Mouse (Mus musculus): ENCODE measurements around the gene Ttf1. TPM values are rescaled to one million over a fixed set of nuclear protein-coding genes. Genes with fewer than 3 reads are reported as not detected.
"Not testable (repeated sequence)": the region's sequence is repeated elsewhere in the genome, so short reads cannot be mapped to it uniquely, and the experiment has no call there.

Ttf1 gene
- polyA plus RNA-seq, 1 experiment from 2014 or later = 8.0 TPM

DNA sequence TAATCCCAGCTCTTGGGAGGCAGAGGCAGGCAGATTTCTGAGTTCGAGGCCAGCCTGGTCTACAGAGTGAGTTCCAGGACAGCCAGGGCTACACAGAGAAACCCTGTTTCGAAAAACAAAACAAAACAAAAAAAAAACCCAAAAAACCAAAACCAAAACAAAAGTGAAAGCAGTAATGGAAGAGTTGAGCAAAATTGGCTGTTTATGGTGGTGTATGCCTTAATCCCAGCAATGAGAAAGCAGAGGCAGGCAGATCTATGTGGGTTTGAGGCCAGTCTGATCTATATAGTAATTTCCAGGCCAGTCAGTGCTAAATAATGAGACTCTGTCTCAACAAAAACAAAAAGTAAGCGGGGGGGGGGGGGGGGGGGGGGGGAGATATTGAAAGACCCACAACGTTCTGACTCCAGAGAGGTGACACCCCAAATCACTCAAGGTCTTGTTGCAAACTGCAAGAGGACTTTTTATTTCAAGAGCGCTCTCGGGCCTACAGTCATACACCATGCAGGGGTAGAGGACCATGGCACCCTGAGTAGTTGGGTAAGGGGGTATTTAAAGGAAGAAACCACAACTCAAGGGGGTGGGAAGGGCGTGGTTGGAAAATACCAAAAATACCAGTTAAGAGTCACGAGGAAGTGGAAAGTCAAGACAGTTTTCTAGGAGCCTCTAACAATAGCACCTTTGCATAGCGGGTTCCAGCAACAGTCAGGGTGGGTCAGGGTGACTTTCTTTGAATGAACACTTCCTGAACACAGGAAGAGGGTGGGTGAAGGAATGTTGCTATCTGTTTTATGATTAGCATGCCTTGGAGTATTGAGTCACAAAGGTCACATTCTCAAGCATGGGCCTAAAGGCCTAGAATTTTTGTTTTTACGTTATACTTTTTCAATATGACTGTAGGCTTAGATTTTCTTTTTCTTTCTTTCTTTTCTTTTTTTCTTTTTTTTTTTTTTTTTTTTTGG is 42.6 kb downstream of the Ttf1 start:
- H3K4me2 ChIP-seq; ATAC-seq (replicated peaks); H3K27me3 ChIP-seq (replicated peaks); H3K4me1 ChIP-seq; H3K9me3 ChIP-seq; H3K4me3 ChIP-seq; H3K36me3 ChIP-seq (replicated peaks); H3K9ac ChIP-seq; H3K27ac ChIP-seq: not testable (repeated sequence)
- WGBS = 82% methylated on average over 10 of the region's 10 CpGs

GRCm38 (mm10) chr2:29120969-29121368 is 60.9 kb downstream of the Ttf1 start:
- H3K4me2 ChIP-seq = no peak overlapping the region
- H3K4me3 ChIP-seq = no peak overlapping the region
- ATAC-seq (replicated peaks) = no peak
- H3K4me1 ChIP-seq = peaks cover 3% of the 10 kb centered on the region
- no peak overlapping the region for H3K27ac ChIP-seq
- no peaks in the 10 kb centered on the region for H3K27me3 ChIP-seq (replicated peaks)
- no peak overlapping the region for H3K9ac ChIP-seq
- no peaks in the 10 kb centered on the region for H3K36me3 ChIP-seq (replicated peaks)
- no peaks in the 10 kb centered on the region for H3K9me3 ChIP-seq

DNA sequence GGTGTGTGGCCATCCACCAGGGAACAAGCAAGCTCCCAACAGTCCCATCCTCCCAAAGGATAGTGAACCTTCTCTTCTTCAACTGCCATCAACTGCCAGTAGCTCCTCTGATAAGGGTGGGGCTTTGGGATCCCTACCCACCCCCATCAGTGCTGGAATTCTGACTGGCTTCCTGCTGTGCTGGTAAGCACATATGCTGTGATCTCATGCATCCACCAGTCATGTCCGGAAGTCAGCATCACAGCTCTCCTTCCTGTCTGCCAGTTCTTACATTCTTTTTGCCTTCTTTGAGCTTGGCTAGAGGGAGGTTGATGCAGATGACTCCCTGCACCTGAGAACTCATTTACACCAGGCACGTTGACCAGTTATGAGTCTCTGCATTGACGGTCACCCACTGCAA is 62.4 kb downstream of the Ttf1 start:
- no peak overlapping the region for H3K9ac ChIP-seq
- H3K36me3 ChIP-seq (replicated peaks) = no peaks in the 10 kb centered on the region
- 90% methylated on average over 3 of the region's 3 CpGs for WGBS
- no peak overlapping the region for H3K4me3 ChIP-seq
- H3K9me3 ChIP-seq = no peaks in the 10 kb centered on the region
- H3K27ac ChIP-seq = no peak overlapping the region
- no peaks in the 10 kb centered on the region for H3K27me3 ChIP-seq (replicated peaks)
- H3K4me2 ChIP-seq = no peak overlapping the region
- ATAC-seq (replicated peaks) = no peak
- peaks cover 12% of the 10 kb centered on the region for H3K4me1 ChIP-seq

- H3K9me3 ChIP-seq = no peaks in the 10 kb centered on the region
- peak; percentile 19; the same call in 1 of the 2 replicates for ATAC-seq (replicated peaks)
Observed at GRCm38 (mm10) chr2:29123907-29124569, 64.0 kb downstream of the Ttf1 start, which contains the start of gene Setx. Setx (plus strand) TSS chr2:29124181.

GRCm38 (mm10) chr2:29124571-29124935 is 64.5 kb downstream of the Ttf1 start:
- H3K4me1 ChIP-seq = peaks cover 12% of the 10 kb centered on the region
- peak overlapping the region; percentile 96 for H3K27ac ChIP-seq
- H3K4me2 ChIP-seq = peak overlapping the region; percentile 80
- no peaks in the 10 kb centered on the region for H3K27me3 ChIP-seq (replicated peaks)
- H3K4me3 ChIP-seq = peak overlapping the region; percentile 97
- H3K9ac ChIP-seq = peak overlapping the region; percentile 93
- ATAC-seq (replicated peaks) = no peak
- H3K9me3 ChIP-seq = no peaks in the 10 kb centered on the region
- 0% methylated on average over 20 of the region's 24 CpGs for WGBS
- peaks cover 5% of the 10 kb centered on the region for H3K36me3 ChIP-seq (replicated peaks)

More at GRCm38 (mm10) chr2:29123907-29124569, 64.0 kb downstream of the Ttf1 start, which contains the start of gene Setx:
- no peaks in the 10 kb centered on the region for H3K27me3 ChIP-seq (replicated peaks)
- no peaks in the 10 kb centered on the region for H3K36me3 ChIP-seq (replicated peaks)
- WGBS = 66% methylated on average over 14 of the region's 14 CpGs
- peak within 1 kb of the TSS; percentile 96 for H3K27ac ChIP-seq
- peak within 1 kb of the TSS; percentile 93 for H3K9ac ChIP-seq
- peak within 1 kb of the TSS; percentile 97 for H3K4me3 ChIP-seq
- H3K4me1 ChIP-seq = peaks cover 12% of the 10 kb centered on the region
- peak within 1 kb of the TSS; percentile 80 for H3K4me2 ChIP-seq

- peak; percentile 99 for ATAC-seq (replicated peaks)
- Histone ChIP-seq H3K9me3 (no peaks in the 10 kb centered on the region), H3K27me3 (replicated peaks) (no peaks in the 10 kb centered on the region), H3K9ac (peak overlapping the region; percentile 93), H3K4me2 (peak overlapping the region; percentile 80), H3K4me3 (peak overlapping the region; percentile 97), H3K36me3 (replicated peaks) (peaks cover 10% of the 10 kb centered on the region), H3K4me1 (peaks cover 12% of the 10 kb centered on the region), H3K27ac (peak overlapping the region; percentile 96)
- under 1% methylated on average over 77 of the region's 81 CpGs for WGBS
Observed at GRCm38 (mm10) chr2:29124936-29125701, 65.1 kb downstream of the Ttf1 start.

DNA sequence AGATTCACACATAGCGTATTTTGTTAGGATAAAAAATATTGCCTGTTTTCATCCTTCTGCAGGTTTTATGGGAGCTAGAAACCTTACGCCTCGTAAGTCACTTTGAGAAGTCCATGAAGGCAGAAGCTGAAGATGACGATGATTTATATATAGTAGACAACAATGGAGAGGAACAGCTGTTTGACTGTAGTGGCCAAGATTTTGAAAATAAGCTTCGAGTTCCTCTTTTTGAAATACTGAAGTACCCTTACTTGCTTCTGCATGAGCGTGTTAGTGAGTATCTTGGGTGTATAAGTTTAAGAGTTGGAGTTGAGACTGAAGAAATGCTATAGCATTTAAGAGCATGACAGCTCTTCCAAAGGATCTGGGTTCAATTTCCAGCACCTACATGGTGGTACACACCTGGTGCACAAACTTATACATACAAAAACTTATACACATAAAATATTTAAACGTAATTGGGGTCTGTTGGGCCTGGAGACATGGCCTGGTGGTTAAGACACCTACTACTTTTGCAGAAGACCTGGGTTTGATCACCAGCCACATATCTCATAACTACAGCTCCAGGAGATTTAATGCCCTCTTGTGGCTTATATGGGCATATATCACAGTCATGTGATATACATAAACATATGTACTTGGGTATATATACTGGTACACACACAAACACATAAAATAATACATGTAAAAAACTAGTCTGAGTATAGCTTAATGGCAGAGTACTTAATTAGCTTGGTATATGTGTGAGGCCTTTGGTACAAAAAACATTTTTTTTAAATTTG is 70.2 kb downstream of the Ttf1 start:
- H3K4me3 ChIP-seq = no peak overlapping the region
- H3K4me1 ChIP-seq = peaks cover 12% of the 10 kb centered on the region
- no peak overlapping the region for H3K9ac ChIP-seq
- no peaks in the 10 kb centered on the region for H3K9me3 ChIP-seq
- H3K27ac ChIP-seq = no peak overlapping the region
- peaks cover 34% of the 10 kb centered on the region for H3K36me3 ChIP-seq (replicated peaks)
- no peak overlapping the region for H3K4me2 ChIP-seq
- H3K27me3 ChIP-seq (replicated peaks) = no peaks in the 10 kb centered on the region
- WGBS = 97% methylated on average over 7 of the region's 7 CpGs
- ATAC-seq (replicated peaks) = no peak

GRCm38 (mm10) chr2:29135161-29135560 is 75.1 kb downstream of the Ttf1 start:
- Histone ChIP-seq H3K4me1 (no peaks in the 10 kb centered on the region), H3K9ac (no peak overlapping the region), H3K27me3 (replicated peaks) (no peaks in the 10 kb centered on the region), H3K27ac (no peak overlapping the region), H3K4me2 (no peak overlapping the region), H3K36me3 (replicated peaks) (peaks cover 35% of the 10 kb centered on the region), H3K4me3 (no peak overlapping the region), H3K9me3 (no peaks in the 10 kb centered on the region)
- no peak for ATAC-seq (replicated peaks)

Other genes with a start within 250 kb of the Ttf1 start
- 22.7 and 22.8 TPM in 2 replicates for gene Gtf3c4, start 219.9 kb upstream of the Ttf1 start, polyA plus RNA-seq (2015; fragmentation: Nextera tagmentation; extraction: Ambion mirVana)
- gene Ddx31, start 219.9 kb upstream of the Ttf1 start, polyA plus RNA-seq (2015; fragmentation: Nextera tagmentation; extraction: Ambion mirVana) = 14.9 TPM in 2 replicates
- gene Barhl1, start 143.6 kb upstream of the Ttf1 start, polyA plus RNA-seq (2015; fragmentation: Nextera tagmentation; extraction: Ambion mirVana) = 53.5 and 77.8 TPM in 2 replicates
- 0.82 and 1.3 TPM in 2 replicates for gene Cfap77, start 5.2 kb upstream of the Ttf1 start, polyA plus RNA-seq (2015; fragmentation: Nextera tagmentation; extraction: Ambion mirVana)
- 14.4 and 15.8 TPM in 2 replicates for gene Setx, start 63.9 kb downstream of the Ttf1 start, polyA plus RNA-seq (2015; fragmentation: Nextera tagmentation; extraction: Ambion mirVana)
- gene Ntng2, start 192.7 kb downstream of the Ttf1 start, polyA plus RNA-seq (2015; fragmentation: Nextera tagmentation; extraction: Ambion mirVana) = 13.4 and 14.6 TPM in 2 replicates

All from midbrain, embryonic 15.5 days (tissue).